Mouse (Mus musculus) right cerebral cortex, adult 2 months (tissue): ENCODE data around the gene Celf5.

Source experiments
- DNase-seq, 2 experiments: peaks; one replicate each; pipeline ENCODE4 v3.0.0; 2021 to 2022; ENCODE audit warnings: low spot score in 2 of 2

Celf5 gene

GRCm38 (mm10) chr10:81427804-81428506, 54.6 kb downstream of the Celf5 start:
- DNase-seq = no peak

GRCm38 (mm10) chr10:81427327-81427726, 55.2 kb downstream of the Celf5 start:
- no peak for DNase-seq

- DNase-seq = peak in 1 of 2 experiments; percentile 65
Measured at GRCm38 (mm10) chr10:81426897-81427296, 55.6 kb downstream of the Celf5 start.

- DNase-seq = no peak
Measured at GRCm38 (mm10) chr10:81426081-81426671, 56.3 kb downstream of the Celf5 start.

- no peak for DNase-seq
Measured at GRCm38 (mm10) chr10:81425236-81425850, 57.2 kb downstream of the Celf5 start.

- DNase-seq = no peak
Measured at GRCm38 (mm10) chr10:81424246-81425051, 58.1 kb downstream of the Celf5 start.

GRCm38 (mm10) chr10:81423476-81424245, 58.8 kb downstream of the Celf5 start:
- DNase-seq = no peak

- no peak for DNase-seq
Measured at GRCm38 (mm10) chr10:81422661-81423217, 59.8 kb downstream of the Celf5 start.

- no peak for DNase-seq
Measured at GRCm38 (mm10) chr10:81422191-81422590, 60.3 kb downstream of the Celf5 start.

- no peak for DNase-seq
Measured at GRCm38 (mm10) chr10:81421797-81422100, 60.8 kb downstream of the Celf5 start.

GRCm38 (mm10) chr10:81421041-81421796, 61.3 kb downstream of the Celf5 start:
- no peak for DNase-seq

- no peak for DNase-seq
Measured at GRCm38 (mm10) chr10:81420191-81420767, 62.2 kb downstream of the Celf5 start.

GRCm38 (mm10) chr10:81419111-81419928, 63.2 kb downstream of the Celf5 start:
- DNase-seq = no peak

GRCm38 (mm10) chr10:81418216-81419070, 64.1 kb downstream of the Celf5 start:
- DNase-seq = no peak

- no peak for DNase-seq
Measured at GRCm38 (mm10) chr10:81417227-81418215, 65.0 kb downstream of the Celf5 start.

- peak; percentile 80 to 85 for DNase-seq
Measured at GRCm38 (mm10) chr10:81416581-81417226, 65.8 kb downstream of the Celf5 start.
